Mouse (Mus musculus) bone marrow macrophage, adult 2 months (primary cell): Measurements from ENCODE around the gene Lcn11. TPM values are rescaled to one million over a fixed set of nuclear protein-coding genes. Genes with fewer than 3 reads are reported as not detected.
"Not testable (repeated sequence)": the region's sequence is repeated elsewhere in the genome, so short reads cannot be mapped to it uniquely, and the experiment has no call there.

Experiments
- H3K27ac ChIP-seq: 2 replicates; pipeline ENCODE4 v1.5.1; 2012; ENCODE audit warnings: low read depth, low read length; ENCODE audit not compliant: insufficient read depth
- H3K4me1 ChIP-seq: 2 replicates; pipeline ENCODE4 v1.6.1; 2012; ENCODE audit warnings: low read length; ENCODE audit not compliant: control insufficient read depth, insufficient read depth
- H3K4me3 ChIP-seq: 2 replicates; pipeline ENCODE4 v1.5.1; 2012; ENCODE audit warnings: mild to moderate bottlenecking, low read length, moderate library complexity; ENCODE audit not compliant: insufficient read depth
- CTCF ChIP-seq: IDR thresholded peaks from 2 replicates; pipeline ENCODE4 v1.5.1; 2012; ENCODE audit warnings: low read depth, mild to moderate bottlenecking, low read length, moderate library complexity
- POLR2A ChIP-seq: IDR thresholded peaks from 2 replicates; pipeline ENCODE4 v1.6.1; 2012; ENCODE audit warnings: mild to moderate bottlenecking, low read depth, low read length, borderline replicate concordance
- polyA plus RNA-seq: library from polyadenylated mRNA; stranded (reverse); fragments of >200 nt; gene quantifications from 2 replicates; pipeline ENCODE4 v1.2.4, GENCODE M21; 2012; ENCODE audit not compliant: missing spikeins, insufficient read depth, insufficient read length

Gene Lcn11
- polyA plus RNA-seq, 1 experiment = not detected

- Histone ChIP-seq H3K4me1 (no peaks in the 10 kb centered on the region), H3K27ac (no peak overlapping the region), H3K4me3 (no peak overlapping the region)
- TF ChIP-seq CTCF = no peak
- TF ChIP-seq POLR2A = no peak
These were observed 826 bp upstream of the Lcn11 start for GRCm38 (mm10) chr2:25775991-25776390.

- TF ChIP-seq POLR2A (no peak), CTCF (no peak)
- H3K27ac ChIP-seq = no peak overlapping the region
- H3K4me3 ChIP-seq = no peak overlapping the region
- no peaks in the 10 kb centered on the region for H3K4me1 ChIP-seq
These were observed 2.3 kb downstream of the Lcn11 start for GRCm38 (mm10) chr2:25779076-25779475.

- Histone ChIP-seq H3K27ac (no peak overlapping the region), H3K4me3 (no peak overlapping the region), H3K4me1 (no peaks in the 10 kb centered on the region)
- TF ChIP-seq CTCF = no peak
- no peak for TF ChIP-seq POLR2A
These were observed 4.1 kb downstream of the Lcn11 start for GRCm38 (mm10) chr2:25780921-25781320.

- Histone ChIP-seq H3K4me1 (no peaks in the 10 kb centered on the region), H3K4me3 (no peak within 1 kb of the TSS), H3K27ac (no peak within 1 kb of the TSS)
- TF ChIP-seq CTCF (no peak), POLR2A (no peak)
These were observed 5.1 kb downstream of the Lcn11 start, which contains the start of gene Gm13539 for GRCm38 (mm10) chr2:25781957-25782356. Gene Gm13539, plus strand, starts transcription at chr2:25782257.

- no peak for TF ChIP-seq CTCF
- no peak for TF ChIP-seq POLR2A
- H3K4me1 ChIP-seq = no peaks in the 10 kb centered on the region
- no peak overlapping the region for H3K27ac ChIP-seq
- H3K4me3 ChIP-seq = no peak overlapping the region
These were observed 8.9 kb downstream of the Lcn11 start for GRCm38 (mm10) chr2:25785573-25786322.

GRCm38 (mm10) chr2:25789092-25789491 lies 12.3 kb downstream of the Lcn11 start:
- no peaks in the 10 kb centered on the region for H3K4me1 ChIP-seq
- H3K27ac ChIP-seq = no peak overlapping the region
- TF ChIP-seq POLR2A (no peak), CTCF (no peak)
- H3K4me3 ChIP-seq = no peak overlapping the region

- no peak for TF ChIP-seq CTCF
- TF ChIP-seq POLR2A = no peak
- H3K27ac ChIP-seq = no peak overlapping the region
- H3K4me3 ChIP-seq = no peak overlapping the region
- no peaks in the 10 kb centered on the region for H3K4me1 ChIP-seq
These were observed 20.8 kb downstream of the Lcn11 start for GRCm38 (mm10) chr2:25797635-25798034.

GRCm38 (mm10) chr2:25798065-25798464 lies 21.2 kb downstream of the Lcn11 start:
- TF ChIP-seq POLR2A (no peak), CTCF (no peak)
- H3K4me3 ChIP-seq = no peak overlapping the region
- H3K27ac ChIP-seq = no peak overlapping the region
- no peaks in the 10 kb centered on the region for H3K4me1 ChIP-seq

- H3K4me3 ChIP-seq = no peak overlapping the region
- no peak overlapping the region for H3K27ac ChIP-seq
- H3K4me1 ChIP-seq = no peaks in the 10 kb centered on the region
- TF ChIP-seq CTCF (no peak), POLR2A (no peak)
These were observed 34.9 kb downstream of the Lcn11 start for GRCm38 (mm10) chr2:25811711-25812110.

- Histone ChIP-seq H3K4me1 (no peaks in the 10 kb centered on the region), H3K27ac (no peak overlapping the region), H3K4me3 (no peak overlapping the region)
- no peak for TF ChIP-seq CTCF
- TF ChIP-seq POLR2A = no peak
These were observed 36.5 kb downstream of the Lcn11 start for GRCm38 (mm10) chr2:25813364-25813763.

GRCm38 (mm10) chr2:25815748-25816147 lies 38.9 kb downstream of the Lcn11 start, which contains the start of gene Glt6d1:
Gene Glt6d1, minus strand, starts transcription at chr2:25815848.
- not testable (repeated sequence) for H3K4me1 ChIP-seq, H3K4me3 ChIP-seq, H3K27ac ChIP-seq
